Mouse (Mus musculus) liver, embryonic 14.5 days (tissue): Measurements from ENCODE around the gene Sh3gl1.

ENCODE experiments used
- CTCF ChIP-seq: IDR thresholded peaks from 2 replicates; pipeline ENCODE4 v1.5.1; 2016; ENCODE audit warnings: antibody characterized with exemption, low read depth, control low read depth
- EP300 ChIP-seq: IDR thresholded peaks from 2 replicates; pipeline ENCODE4 v1.6.1; 2016; ENCODE audit warnings: antibody characterized with exemption, low read depth

- no peak for TF ChIP-seq CTCF
- TF ChIP-seq EP300, result no peak
Observed at GRCm38 (mm10) chr17:56003000-56003399, 33.4 kb downstream of the Sh3gl1 start.
